Mouse (Mus musculus) bone marrow macrophage, adult 2 months (primary cell): ENCODE data around the gene Uckl1. TPM values are rescaled to one million over a fixed set of nuclear protein-coding genes. Genes with fewer than 3 reads are reported as not detected.

Source experiments
- H3K27ac ChIP-seq: 2 replicates; pipeline ENCODE4 v1.5.1; 2012; ENCODE audit warnings: low read depth, low read length; ENCODE audit not compliant: insufficient read depth
- H3K4me1 ChIP-seq: 2 replicates; pipeline ENCODE4 v1.6.1; 2012; ENCODE audit warnings: low read length; ENCODE audit not compliant: control insufficient read depth, insufficient read depth
- H3K4me3 ChIP-seq: 2 replicates; pipeline ENCODE4 v1.5.1; 2012; ENCODE audit warnings: mild to moderate bottlenecking, low read length, moderate library complexity; ENCODE audit not compliant: insufficient read depth
- CTCF ChIP-seq: IDR thresholded peaks from 2 replicates; pipeline ENCODE4 v1.5.1; 2012; ENCODE audit warnings: low read depth, mild to moderate bottlenecking, low read length, moderate library complexity
- POLR2A ChIP-seq: IDR thresholded peaks from 2 replicates; pipeline ENCODE4 v1.6.1; 2012; ENCODE audit warnings: mild to moderate bottlenecking, low read depth, low read length, borderline replicate concordance
- polyA plus RNA-seq: library from polyadenylated mRNA; stranded (reverse); fragments of >200 nt; gene quantifications from 2 replicates; pipeline ENCODE4 v1.2.4, GENCODE M21; 2012; ENCODE audit not compliant: missing spikeins, insufficient read depth, insufficient read length

Gene Uckl1
- polyA plus RNA-seq, 1 experiment = 113 TPM

DNA sequence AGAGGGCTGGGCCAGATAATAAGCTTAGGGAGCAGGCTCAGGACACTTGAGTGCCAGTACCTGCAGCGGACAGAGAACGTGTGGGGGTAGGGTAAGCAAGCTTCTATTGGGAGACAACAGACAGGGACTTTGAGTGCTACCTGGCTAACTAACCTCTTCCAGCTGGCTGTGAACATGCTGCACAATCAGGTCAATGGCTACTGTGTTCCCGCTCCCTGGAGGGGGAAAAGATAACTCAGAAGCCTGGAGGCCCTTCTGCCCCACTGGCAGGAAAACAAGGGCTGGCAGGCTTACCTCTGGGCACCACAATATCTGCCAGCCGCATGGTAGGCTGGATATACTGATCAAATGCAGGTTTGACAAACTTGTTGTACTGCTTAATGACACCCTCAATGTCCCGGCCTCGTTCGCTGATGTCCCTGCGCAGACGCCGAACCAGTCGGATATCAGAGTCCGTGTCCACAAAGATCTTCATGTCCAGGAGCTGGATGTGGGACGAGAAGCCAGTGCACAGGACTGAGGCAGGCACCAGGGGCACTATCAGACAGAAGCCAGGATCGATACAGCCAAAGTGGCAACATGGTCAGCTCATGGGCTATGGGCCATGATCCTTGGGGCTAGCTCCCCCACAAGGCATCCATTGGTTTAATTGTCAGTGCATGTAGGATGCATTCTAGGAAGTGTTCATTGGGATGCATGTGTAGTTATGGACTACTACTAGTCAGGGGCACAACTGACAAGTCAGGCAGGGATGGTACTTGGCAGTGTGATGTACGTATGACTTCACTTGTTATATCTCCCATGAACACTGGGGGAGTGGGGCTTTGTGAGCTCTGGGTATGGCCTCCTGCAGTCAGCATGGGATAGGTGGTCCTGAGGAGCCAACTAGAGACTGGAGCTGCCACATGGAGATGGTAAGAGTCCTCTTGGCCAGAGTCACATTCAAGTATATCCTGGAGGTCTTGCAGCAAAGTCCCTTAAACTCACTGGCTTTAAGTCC, 11.5 kb downstream of the Uckl1 start:
- Histone ChIP-seq H3K4me3 (no peak overlapping the region), H3K4me1 (no peaks in the 10 kb centered on the region), H3K27ac (no peak overlapping the region)
- no peak for TF ChIP-seq CTCF

DNA sequence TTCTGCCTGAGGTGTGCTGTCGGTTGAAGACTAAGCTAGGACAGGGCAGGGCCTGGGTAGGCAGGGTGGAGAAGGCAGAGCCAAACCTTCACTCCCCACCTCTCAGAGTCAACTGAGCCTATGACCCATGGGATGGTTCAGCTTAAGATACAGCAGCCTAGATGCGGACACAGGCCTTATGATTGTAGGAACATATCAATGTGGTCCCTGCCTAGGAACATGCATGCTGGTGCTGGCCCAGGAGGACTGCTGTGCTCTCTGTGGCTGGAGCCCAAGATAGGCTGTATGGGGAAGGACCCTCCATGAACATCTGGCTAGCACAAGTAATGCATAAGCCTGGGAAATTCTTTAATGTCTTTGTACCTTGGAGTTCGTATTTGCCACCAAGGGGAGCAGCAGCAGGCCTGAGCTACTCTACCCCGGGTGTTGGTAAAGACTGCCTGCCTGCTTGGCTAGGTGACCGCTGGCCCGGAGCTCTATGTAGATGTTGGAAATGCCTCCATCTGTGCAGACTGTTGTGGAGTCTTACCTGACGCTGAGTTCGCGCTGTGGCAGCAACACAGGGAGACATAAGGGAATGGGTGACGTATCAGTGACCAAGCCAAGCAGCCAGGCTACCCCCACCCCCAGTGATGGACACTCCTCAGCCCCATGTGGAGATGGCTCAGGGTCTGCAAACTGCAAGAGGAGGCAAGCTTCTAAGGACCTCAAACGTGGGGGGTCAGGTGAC, 12.6 kb downstream of the Uckl1 start:
- Histone ChIP-seq H3K27ac (no peak overlapping the region), H3K4me3 (no peak overlapping the region), H3K4me1 (no peaks in the 10 kb centered on the region)
- TF ChIP-seq CTCF (no peak), POLR2A (no peak)

DNA sequence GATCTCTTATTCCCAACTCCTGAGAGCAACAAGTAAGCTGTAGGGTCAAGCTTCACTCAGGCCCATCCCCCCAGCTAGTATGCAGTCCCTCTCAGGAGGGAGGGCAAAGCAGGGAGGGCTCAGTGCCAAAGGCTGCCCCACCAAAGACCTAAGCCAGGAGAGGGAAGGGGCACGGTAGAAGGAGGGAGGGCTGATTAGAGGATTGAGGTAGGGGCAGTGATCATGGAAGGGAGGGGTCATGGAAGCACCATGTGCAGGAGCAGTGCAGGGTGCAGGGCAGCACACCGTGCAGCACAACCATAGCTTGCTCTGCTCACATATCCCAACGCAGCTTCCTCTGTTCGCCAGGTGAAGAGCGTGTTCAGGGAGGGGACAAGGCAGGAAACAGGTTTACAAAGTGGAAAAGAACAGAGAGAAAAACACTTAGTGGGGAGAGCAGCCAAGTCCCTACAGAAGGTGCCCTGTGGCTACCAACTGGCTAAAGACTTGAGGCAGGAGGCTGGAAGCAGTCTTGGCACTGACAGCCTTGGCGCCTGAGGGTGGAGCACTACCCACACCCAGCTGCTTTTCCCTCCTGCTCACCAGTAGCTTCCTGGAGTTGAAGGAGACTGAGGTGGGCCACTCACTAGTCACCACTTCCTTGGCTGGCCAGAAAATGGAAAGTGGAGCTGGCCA, 13.6 kb downstream of the Uckl1 start:
- no peak overlapping the region for H3K4me3 ChIP-seq
- TF ChIP-seq POLR2A = no peak
- TF ChIP-seq CTCF = no peak
- H3K4me1 ChIP-seq = no peaks in the 10 kb centered on the region
- H3K27ac ChIP-seq = no peak overlapping the region

DNA sequence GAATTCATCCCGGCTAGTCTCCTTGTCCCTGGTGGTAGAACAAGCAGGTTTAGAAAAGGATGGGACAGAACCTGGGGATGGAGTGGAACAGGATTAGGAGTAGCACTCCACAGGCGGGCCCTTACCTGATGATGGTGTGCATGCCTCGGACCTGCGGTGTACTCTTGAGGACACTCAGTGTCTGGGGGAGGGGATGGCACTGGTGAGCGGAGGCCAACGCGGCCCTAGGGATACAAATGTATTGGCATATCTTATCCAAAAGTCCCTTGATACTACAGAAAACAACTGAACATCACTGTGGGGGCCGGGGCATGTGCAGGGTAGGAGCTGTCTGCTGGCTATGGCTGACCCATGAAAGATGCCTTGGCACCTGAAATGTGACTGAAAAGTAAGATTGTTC, 14.3 kb downstream of the Uckl1 start:
- Histone ChIP-seq H3K4me1 (no peaks in the 10 kb centered on the region), H3K4me3 (no peak overlapping the region), H3K27ac (no peak overlapping the region)
- TF ChIP-seq CTCF (no peak), POLR2A (no peak)

DNA sequence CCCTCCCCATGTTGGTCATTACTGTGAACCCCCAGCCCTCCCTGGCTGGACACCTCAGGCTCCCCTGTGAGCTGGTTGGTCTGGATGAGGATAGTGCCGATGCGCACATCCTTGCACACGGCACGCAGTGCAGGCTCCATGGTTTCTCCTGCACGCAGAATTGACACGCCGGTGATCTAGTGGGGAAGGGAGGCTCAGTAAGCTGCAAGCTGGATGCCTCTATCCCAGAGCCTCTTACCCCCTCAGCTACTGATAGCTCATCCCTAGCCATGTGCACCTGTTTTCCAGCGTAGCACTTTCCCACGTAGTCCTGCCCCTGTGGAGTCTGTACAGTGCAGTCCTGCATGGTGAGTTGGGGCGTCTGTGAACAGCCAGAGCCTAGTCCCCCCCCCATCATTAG, 14.8 kb downstream of the Uckl1 start:
- Histone ChIP-seq H3K27ac (no peak overlapping the region), H3K4me3 (no peak overlapping the region), H3K4me1 (no peaks in the 10 kb centered on the region)
- no peak for TF ChIP-seq POLR2A
- no peak for TF ChIP-seq CTCF

DNA sequence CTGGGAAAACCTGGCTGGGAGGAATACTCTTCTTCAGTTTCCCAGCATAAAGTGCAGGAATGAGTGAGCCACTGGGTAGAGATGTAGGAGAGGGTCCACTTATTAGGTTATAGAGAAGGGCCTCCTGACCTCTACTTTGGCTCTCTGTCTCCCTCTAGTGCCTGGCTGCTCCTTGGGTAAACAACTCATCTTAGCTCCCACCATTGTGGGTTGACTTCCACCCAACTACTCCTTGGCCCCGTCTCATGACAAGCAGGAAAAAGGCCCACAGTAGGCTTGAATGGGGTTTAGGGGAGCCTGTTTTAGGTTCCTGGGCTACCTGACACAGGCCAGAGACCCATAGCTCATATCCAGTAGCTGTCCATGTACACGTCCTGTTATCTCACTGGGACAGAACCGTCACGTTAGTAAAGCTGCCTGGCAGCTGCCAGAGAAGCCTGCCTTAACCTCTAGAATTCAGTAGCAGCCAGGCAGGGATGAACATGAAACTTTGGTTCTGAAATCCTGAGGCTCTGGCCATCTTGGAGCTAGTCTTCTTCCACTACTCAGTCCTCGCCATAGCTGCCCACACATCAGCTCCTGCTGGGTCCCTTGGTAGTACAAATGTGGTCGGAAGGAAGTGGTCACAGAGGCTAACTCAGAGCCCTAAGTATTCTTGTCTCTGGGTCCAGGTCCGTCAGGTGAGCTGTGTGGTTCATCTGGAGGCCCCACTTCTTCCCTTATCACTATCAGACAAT, 16.3 kb downstream of the Uckl1 start:
- H3K27ac ChIP-seq = no peak overlapping the region

DNA sequence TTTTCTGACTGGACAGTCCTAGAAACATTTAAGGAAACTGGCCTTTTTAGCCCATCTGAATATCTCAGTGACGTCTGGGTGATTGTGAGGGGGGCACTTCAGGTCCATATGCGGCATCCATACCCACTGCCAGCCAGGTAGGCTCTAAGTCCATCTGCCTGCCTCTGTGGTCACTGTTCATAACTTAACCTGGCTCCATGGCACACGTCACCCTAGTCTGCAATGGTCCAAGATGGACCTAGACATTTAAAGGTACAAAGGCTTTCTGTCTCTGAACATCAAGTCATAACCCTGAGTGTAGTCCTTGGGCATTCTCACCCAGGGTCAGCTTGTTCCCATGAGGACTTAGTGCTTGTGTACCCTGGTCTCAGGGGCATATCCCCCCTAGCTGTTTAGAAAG, 17.4 kb downstream of the Uckl1 start:
- Histone ChIP-seq H3K27ac (no peak overlapping the region), H3K4me1 (no peaks in the 10 kb centered on the region), H3K4me3 (no peak overlapping the region)
- TF ChIP-seq POLR2A (no peak), CTCF (no peak)

More for the DNA sequence above, 16.3 kb downstream of the Uckl1 start:
- H3K4me1 ChIP-seq = no peaks in the 10 kb centered on the region
- H3K4me3 ChIP-seq = no peak overlapping the region
- peak; percentile 52 for TF ChIP-seq CTCF
- no peak for TF ChIP-seq POLR2A

DNA sequence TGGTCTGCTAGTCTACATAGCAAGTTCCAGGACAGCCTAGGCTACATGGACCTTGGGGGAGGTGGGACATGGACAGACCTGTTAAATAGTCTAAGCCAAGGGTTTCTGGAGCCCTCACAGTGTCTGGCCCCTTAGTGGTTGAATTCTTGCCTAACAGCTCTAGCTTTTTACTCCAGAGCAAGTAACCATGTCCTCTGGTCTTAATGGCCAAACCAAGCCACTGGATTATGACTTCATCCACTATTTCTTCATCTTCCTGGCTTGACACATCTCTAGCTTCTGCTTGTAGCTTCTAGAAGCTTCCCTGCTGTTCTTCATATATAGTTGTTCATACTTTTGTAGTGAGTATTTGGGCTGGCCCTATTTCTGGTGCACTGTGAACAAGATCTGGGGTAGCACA, 30.9 kb downstream of the Uckl1 start:
- peak overlapping the region; percentile 27; the same call in 1 of the 2 replicates for H3K27ac ChIP-seq
- H3K4me3 ChIP-seq = no peak overlapping the region
- TF ChIP-seq POLR2A = no peak
- no peak for TF ChIP-seq CTCF
- peaks cover 29% of the 10 kb centered on the region for H3K4me1 ChIP-seq

DNA sequence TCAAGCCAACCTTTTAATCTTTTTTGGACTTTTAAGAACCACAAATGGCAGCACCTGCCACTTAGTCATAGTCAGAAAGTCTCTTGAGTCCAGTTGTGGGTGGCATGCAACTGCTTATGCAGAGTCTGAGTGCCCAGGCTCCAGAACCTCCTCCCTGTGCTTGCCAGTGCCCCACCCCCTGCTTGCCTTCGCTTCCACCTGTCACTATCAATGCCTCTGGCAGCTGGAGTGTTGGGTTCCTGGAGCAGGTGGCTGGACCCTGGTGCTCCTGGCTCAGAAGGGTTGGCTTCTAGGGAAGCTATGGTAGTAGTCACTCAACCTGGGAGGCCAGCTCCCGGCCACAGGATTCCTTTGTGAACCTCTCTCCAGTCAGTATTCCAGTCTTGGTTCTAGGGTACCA, 34.5 kb downstream of the Uckl1 start:
- TF ChIP-seq CTCF = no peak
- TF ChIP-seq POLR2A = no peak
- no peak overlapping the region for H3K4me3 ChIP-seq
- H3K27ac ChIP-seq = no peak overlapping the region
- H3K4me1 ChIP-seq = peaks cover 41% of the 10 kb centered on the region
